Mouse (Mus musculus) E14TG2a.4 (cell line): ENCODE measurements around the gene Gprc5c.

Experiments
- H3K27me3 ChIP-seq: 2 replicates; pipeline ENCODE4 v1.6.1; 2014; ENCODE audit warnings: low read length, control low read depth; ENCODE audit not compliant: insufficient read depth
- H3K36me3 ChIP-seq: 2 replicates; pipeline ENCODE4 v1.6.1; 2014; ENCODE audit warnings: low read length, control low read depth; ENCODE audit not compliant: insufficient read depth
- H3K4me1 ChIP-seq: replicated peaks from 2 replicates; pipeline ENCODE4 v1.6.1; 2014; ENCODE audit warnings: low read depth, low read length, control low read depth
- H3K4me3 ChIP-seq: replicated peaks from 2 replicates; pipeline ENCODE4 v1.5.1; 2014; ENCODE audit warnings: mild to moderate bottlenecking, low read length
- H3K9me3 ChIP-seq: 2 replicates; pipeline ENCODE4 v1.6.1; 2014; ENCODE audit warnings: low read length, control low read depth
- CTCF ChIP-seq: conservative IDR thresholded peaks from 2 replicates; pipeline ENCODE4 v1.5.1; 2014; ENCODE audit warnings: low read length
- NANOG ChIP-seq: IDR thresholded peaks from 2 replicates; pipeline ENCODE4 v1.6.1; 2014; ENCODE audit warnings: borderline replicate concordance, low read length, mixed read lengths
- POU5F1 ChIP-seq: IDR thresholded peaks from 2 replicates; pipeline ENCODE4 v1.6.1; 2014; ENCODE audit warnings: low read length, borderline replicate concordance

The Gprc5c gene

DNA sequence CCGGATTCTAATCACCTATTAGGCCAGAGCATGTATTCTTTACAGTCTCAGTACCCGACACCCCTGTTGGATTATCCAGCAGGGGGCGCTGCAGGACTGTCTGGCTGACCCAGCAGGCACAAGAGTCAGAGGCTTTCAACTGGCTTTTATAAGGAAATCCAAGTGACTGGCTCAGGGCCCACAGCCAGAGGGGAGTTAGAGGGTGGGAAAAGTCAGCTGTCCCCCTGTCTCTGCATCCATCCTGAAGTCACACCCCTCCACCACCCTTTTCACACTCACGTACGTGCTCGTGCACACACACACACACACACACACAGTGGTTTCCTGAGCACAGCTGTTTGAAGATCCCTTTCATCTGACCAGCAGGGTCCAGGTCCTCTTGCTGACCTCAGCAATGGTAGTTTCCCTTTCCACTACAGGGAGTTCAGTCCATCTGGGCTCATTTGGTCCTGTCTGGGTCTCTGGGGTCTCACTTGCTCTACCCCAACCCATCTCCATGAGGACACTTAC lies 38.2 kb upstream of the Gprc5c start:
- no peaks in the 10 kb centered on the region for H3K36me3 ChIP-seq
- peak; percentile 88 for TF ChIP-seq CTCF
- no peak for TF ChIP-seq NANOG
- H3K4me1 ChIP-seq, result peaks cover 51% of the 10 kb centered on the region
- peaks cover 13% of the 10 kb centered on the region; the same call in 1 of the 2 replicates for H3K27me3 ChIP-seq
- H3K9me3 ChIP-seq, result no peaks in the 10 kb centered on the region
- H3K4me3 ChIP-seq, result no peak overlapping the region

- Histone ChIP-seq H3K36me3 (no peaks in the 10 kb centered on the region), H3K4me1 (peaks cover 53% of the 10 kb centered on the region), H3K27me3 (peaks cover 13% of the 10 kb centered on the region; the same call in 1 of the 2 replicates), H3K4me3 (no peak overlapping the region), H3K9me3 (no peaks in the 10 kb centered on the region)
- TF ChIP-seq POU5F1, result no peak
- no peak for TF ChIP-seq NANOG
- TF ChIP-seq CTCF, result no peak
These were observed 35.9 kb upstream of the Gprc5c start for GRCm38 (mm10) chr11:114814873-114815592.

DNA sequence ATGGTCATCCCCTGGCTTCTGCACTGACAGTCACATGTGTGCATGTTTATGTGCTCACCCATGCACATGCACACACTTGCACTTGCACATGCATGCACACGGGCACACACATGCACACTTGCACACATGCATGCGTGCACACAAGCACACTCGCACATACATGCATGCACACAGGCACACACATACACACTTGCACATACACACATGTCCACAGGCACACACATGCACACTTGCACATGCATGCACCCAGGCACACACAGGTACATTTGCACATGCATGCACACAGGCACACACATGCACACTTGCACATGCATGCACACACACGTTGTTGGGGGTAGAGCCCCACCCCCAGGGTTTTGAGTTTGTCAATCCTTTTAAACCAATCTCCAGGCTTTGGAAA lies 34.0 kb upstream of the Gprc5c start:
- Histone ChIP-seq H3K27me3 (peaks cover 21% of the 10 kb centered on the region), H3K9me3 (no peaks in the 10 kb centered on the region), H3K36me3 (no peaks in the 10 kb centered on the region), H3K4me3 (no peak overlapping the region), H3K4me1 (peaks cover 56% of the 10 kb centered on the region)
- no peak for TF ChIP-seq POU5F1
- no peak for TF ChIP-seq NANOG
- no peak for TF ChIP-seq CTCF

DNA sequence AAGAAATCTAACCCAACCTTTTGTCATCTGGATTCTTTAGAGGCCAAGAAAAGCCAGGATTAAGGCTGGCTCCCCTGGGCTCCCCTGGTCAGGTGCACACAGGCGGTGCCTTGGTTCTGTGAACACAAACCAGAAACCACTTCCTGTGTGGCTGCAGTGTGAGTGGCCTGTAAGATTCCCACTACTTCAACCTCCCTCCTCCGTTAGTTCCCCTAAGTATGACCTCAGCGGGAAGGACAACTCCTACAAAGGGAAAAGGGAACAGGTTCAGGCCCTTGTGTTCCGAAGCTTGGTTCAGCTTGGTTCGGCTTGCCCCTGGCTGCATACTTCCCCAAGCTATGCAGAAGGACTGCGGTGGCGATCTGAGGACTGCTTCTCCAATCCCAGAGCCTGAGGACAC lies 32.8 kb upstream of the Gprc5c start:
- Histone ChIP-seq H3K9me3 (no peaks in the 10 kb centered on the region), H3K36me3 (no peaks in the 10 kb centered on the region), H3K4me1 (peaks cover 63% of the 10 kb centered on the region), H3K27me3 (peaks cover 28% of the 10 kb centered on the region), H3K4me3 (no peak overlapping the region)
- TF ChIP-seq NANOG (no peak), POU5F1 (no peak), CTCF (no peak)

DNA sequence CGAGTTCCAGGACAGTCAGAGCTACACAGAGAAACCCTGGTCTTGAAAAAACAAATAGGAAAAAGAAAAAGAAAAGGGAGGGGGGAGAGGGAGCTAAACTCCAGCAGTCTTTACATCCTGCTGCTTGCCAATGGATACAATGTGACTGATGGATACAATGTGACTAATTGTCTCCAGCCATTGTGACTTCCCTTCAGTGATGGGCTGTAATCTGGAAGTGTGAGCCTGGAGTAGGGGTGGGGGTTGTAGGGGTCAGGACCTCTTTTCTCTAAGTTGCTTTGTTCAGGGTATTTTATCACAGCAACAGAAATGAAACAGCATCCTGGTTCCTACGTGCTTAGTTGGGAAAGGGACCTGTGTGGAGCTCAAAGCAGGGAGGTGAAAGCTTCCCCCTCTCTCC lies 31.8 kb upstream of the Gprc5c start:
- Histone ChIP-seq H3K4me3 (no peak overlapping the region), H3K27me3 (peaks cover 31% of the 10 kb centered on the region), H3K4me1 (peaks cover 72% of the 10 kb centered on the region), H3K9me3 (no peaks in the 10 kb centered on the region), H3K36me3 (no peaks in the 10 kb centered on the region)
- TF ChIP-seq NANOG, result peak; percentile 85
- no peak for TF ChIP-seq CTCF
- TF ChIP-seq POU5F1, result no peak

GRCm38 (mm10) chr11:114820444-114820843 lies 30.5 kb upstream of the Gprc5c start:
- Histone ChIP-seq H3K4me3 (no peak overlapping the region), H3K9me3 (no peaks in the 10 kb centered on the region), H3K27me3 (peaks cover 38% of the 10 kb centered on the region), H3K4me1 (peaks cover 68% of the 10 kb centered on the region), H3K36me3 (no peaks in the 10 kb centered on the region)
- TF ChIP-seq CTCF, result no peak
- TF ChIP-seq POU5F1, result no peak
- no peak for TF ChIP-seq NANOG

DNA sequence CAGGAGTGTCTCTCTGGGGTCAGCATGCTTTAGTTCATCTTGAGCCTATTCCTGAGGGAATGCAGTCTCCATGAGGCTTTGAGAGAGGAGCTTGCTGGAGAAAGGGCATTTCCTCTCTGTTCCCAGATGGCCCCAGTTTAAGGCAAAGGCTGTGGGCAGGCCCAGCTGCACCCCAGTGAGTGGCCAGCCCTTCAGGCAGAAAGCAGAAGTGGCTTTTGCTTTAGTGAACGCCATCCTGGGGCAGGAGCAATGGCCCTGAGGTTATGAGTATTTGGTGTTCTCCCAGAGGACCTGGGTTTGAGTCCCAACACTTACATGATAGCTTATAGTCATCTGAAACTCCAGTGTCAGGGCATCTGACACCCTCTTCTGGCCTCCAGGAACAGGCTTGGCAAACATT lies 29.6 kb upstream of the Gprc5c start:
- H3K36me3 ChIP-seq, result no peaks in the 10 kb centered on the region
- peaks cover 68% of the 10 kb centered on the region for H3K4me1 ChIP-seq
- no peaks in the 10 kb centered on the region for H3K9me3 ChIP-seq
- no peak overlapping the region for H3K4me3 ChIP-seq
- H3K27me3 ChIP-seq, result peaks cover 37% of the 10 kb centered on the region
- TF ChIP-seq CTCF (no peak), NANOG (no peak), POU5F1 (no peak)

GRCm38 (mm10) chr11:114822727-114823126 lies 28.2 kb upstream of the Gprc5c start:
- Histone ChIP-seq H3K4me1 (peaks cover 65% of the 10 kb centered on the region), H3K27me3 (peaks cover 28% of the 10 kb centered on the region), H3K4me3 (peak overlapping the region; percentile 41), H3K9me3 (no peaks in the 10 kb centered on the region), H3K36me3 (no peaks in the 10 kb centered on the region)
- no peak for TF ChIP-seq POU5F1
- TF ChIP-seq NANOG, result peak; percentile 27; the same call in 1 of the 2 replicates
- TF ChIP-seq CTCF, result no peak
